Mouse (Mus musculus): ENCODE data around the gene Il10ra. TPM values are rescaled to one million over a fixed set of nuclear protein-coding genes. Genes with fewer than 3 reads are reported as not detected.

The Il10ra gene
- polyA plus RNA-seq, 1 experiment from 2014 or later = 1.2 TPM

DNA sequence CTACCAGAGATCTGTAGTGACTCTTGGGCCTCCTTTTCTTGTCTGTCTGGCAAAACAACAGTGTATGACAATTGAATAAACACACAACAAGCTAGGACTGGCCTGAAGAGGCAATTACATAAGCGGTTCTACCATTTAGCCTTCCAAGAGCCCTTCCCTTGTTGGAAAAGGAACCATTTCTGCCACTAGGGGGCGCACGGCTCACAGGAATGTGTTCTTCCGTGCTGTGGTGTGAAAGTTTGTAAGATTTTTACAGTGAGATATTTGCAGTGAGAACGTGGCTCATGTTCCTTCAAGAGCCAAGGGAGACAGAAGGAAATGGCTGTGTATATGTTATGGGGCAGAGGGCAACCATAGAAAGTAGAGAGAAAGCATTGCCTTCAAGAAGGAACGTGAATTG is 47.4 kb downstream of the Il10ra start:
- no peaks in the 10 kb centered on the region for H3K4me1 ChIP-seq
- no peak overlapping the region for H3K27ac ChIP-seq
- H3K9me3 ChIP-seq = no peaks in the 10 kb centered on the region
- H3K27me3 ChIP-seq (replicated peaks) = 0 out of 2 replicates have a peak, but pooled peaks cover 3% of the 10 kb centered on the region
- H3K4me2 ChIP-seq (replicated peaks) = no peak overlapping the region
- H3K36me3 ChIP-seq = no peaks in the 10 kb centered on the region
- ATAC-seq (ENCODE audit: low FRiP score, low read depth) = no peak
- no peak overlapping the region for H3K4me3 ChIP-seq
- WGBS = 19% methylated on average over 6 of the region's 6 CpGs
- no peak overlapping the region for H3K9ac ChIP-seq

DNA sequence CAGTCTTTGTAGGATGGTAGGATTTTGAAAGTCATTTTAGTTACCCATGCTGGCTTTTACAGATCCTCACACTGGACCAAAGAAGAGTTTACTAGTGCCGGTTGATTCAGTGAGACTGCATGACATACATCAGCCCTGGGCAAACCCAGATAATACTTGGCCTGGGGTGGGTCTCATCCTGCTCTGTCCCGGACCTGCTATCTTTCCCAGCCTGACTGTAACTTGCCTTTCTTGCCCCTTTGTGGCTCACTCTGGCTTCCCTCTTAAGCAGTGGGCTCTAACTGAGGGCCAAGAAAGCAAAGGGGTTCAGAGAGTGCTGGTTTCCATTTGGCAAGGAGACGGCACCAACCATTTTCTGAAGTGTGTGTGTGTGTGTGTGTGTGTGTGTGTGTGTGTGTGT is 49.3 kb downstream of the Il10ra start:
- Histone ChIP-seq H3K27ac (no peak overlapping the region), H3K4me2 (replicated peaks) (no peak overlapping the region), H3K27me3 (replicated peaks) (0 out of 2 replicates have a peak, but pooled peaks cover 6% of the 10 kb centered on the region), H3K9me3 (no peaks in the 10 kb centered on the region), H3K36me3 (no peaks in the 10 kb centered on the region), H3K4me1 (no peaks in the 10 kb centered on the region), H3K4me3 (no peak overlapping the region), H3K9ac (no peak overlapping the region)
- ATAC-seq (ENCODE audit: low FRiP score, low read depth) = no peak
- 83% methylated on average over 3 of the region's 3 CpGs for WGBS

DNA sequence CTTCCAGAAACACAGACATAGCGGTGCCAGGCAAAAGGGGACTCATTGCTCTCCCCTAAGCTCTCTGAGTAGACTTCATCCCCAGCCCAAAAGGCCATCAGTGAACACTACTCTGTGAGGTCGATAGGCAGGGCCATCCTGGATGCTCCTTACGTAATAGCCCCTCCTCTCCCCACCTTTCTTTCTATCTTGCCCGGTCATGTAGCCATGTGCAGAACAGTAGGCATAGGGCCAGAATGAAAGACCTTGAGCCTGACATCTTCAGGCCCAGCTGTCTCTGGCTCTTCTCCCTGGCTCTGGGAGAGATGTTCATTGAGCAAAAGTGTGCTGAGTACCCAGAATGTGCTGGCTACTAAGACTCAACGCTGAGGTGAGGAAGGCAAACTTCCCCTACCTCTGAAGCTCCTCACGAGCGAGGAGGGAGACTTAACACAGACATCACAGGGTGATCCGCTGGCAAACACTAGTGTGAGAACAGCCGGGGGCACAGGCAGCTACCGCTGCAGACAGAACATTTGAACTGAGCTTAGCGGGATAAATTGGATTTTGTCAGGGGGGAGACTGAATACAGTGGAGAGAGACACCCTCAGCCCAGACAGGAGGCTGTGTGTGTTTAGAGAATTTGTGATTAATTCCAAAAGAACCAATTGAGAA is 53.3 kb downstream of the Il10ra start:
- Histone ChIP-seq H3K4me3 (no peak overlapping the region), H3K9me3 (no peaks in the 10 kb centered on the region), H3K9ac (no peak overlapping the region), H3K4me2 (replicated peaks) (no peak overlapping the region), H3K4me1 (no peaks in the 10 kb centered on the region), H3K27ac (no peak overlapping the region), H3K27me3 (replicated peaks) (0 out of 2 replicates have a peak, but pooled peaks cover 6% of the 10 kb centered on the region), H3K36me3 (no peaks in the 10 kb centered on the region)
- no peak for ATAC-seq (ENCODE audit: low FRiP score, low read depth)
- 73% methylated on average over 11 of the region's 11 CpGs for WGBS

DNA sequence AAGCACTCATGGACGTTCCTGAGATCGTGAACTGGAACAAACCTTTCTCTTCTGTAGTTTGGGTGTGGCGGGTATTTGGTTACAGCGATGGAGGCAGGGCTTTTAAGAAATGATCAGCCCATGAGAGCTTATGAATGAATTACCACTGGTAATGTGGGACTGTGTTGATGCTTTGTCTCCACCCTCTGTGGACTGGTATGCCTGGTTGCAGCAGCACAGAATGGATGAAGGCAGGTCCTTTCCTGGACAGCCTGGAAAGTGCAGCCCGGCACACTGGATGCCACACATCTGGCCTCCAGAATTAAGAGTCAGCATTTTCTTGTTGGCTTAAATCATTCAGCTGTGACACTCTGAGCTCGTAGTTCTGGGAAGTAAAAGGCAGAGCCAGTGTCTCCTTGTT is 56.9 kb downstream of the Il10ra start:
- Histone ChIP-seq H3K4me1 (no peaks in the 10 kb centered on the region), H3K4me2 (replicated peaks) (no peak overlapping the region), H3K9me3 (no peaks in the 10 kb centered on the region), H3K27ac (no peak overlapping the region), H3K27me3 (replicated peaks) (0 out of 2 replicates have a peak, but pooled peaks cover 3% of the 10 kb centered on the region), H3K4me3 (no peak overlapping the region), H3K36me3 (no peaks in the 10 kb centered on the region), H3K9ac (no peak overlapping the region)
- WGBS = 78% methylated on average over 6 of the region's 6 CpGs
- no peak for ATAC-seq (ENCODE audit: low FRiP score, low read depth)

DNA sequence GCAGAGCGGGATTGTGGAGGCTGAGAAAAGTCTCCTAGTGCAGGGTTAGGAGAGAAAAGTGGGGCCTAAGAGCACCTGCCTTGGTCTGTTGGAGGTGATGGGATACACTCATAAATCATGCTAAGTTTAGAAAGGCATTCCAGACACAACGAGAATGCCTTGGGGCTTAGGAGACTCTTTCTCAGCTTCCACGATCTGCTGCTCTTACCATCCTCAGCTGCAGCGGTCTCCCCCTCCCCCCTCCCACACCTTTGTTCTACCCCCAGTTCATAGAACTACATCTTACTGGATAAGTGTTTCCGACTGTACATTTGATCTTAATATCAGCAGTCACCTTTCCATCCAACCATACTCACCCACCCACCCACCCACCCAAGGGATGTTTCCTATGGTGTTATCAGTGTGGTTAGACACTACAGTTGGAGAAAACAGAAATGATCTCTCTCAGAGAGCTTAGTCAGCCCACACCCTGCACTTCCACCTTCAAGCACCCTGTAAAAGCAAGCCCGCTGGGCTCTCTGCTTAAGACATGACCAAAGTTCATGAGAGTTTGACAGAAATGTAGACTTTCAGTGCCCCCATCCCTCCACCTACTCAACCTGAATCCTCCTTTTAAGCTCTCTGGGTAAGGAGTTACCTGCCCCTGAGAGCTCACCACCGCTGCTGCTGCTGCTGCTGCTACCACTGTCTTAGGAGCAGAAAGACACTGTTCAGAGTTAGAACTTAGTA is 61.8 kb downstream of the Il10ra start:
- Histone ChIP-seq H3K9me3 (no peaks in the 10 kb centered on the region), H3K27me3 (replicated peaks) (no peaks in the 10 kb centered on the region), H3K27ac (no peak overlapping the region), H3K4me1 (no peaks in the 10 kb centered on the region), H3K4me3 (no peak overlapping the region), H3K9ac (no peak overlapping the region), H3K36me3 (no peaks in the 10 kb centered on the region), H3K4me2 (replicated peaks) (no peak overlapping the region)
- no peak for ATAC-seq (ENCODE audit: low FRiP score, low read depth)
- 76% methylated on average over 7 of the region's 7 CpGs for WGBS

DNA sequence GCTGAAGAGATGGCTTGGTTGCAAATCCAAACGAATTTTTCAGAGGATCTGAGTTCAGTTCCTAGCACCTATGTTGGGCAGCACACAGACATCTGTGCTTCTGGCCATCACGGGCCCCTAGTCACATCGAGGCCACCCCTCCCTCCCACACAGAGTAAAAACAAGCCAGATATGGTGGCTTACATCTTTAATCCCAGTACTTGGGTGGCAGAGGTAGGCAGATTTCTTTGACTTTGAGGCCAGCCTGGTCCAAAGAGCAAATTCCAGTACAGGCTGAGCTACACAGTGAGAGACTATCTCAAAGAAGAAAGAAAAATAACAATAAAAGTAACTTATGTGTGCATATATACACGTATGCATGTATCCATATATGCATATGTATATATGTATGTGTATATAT is 62.8 kb downstream of the Il10ra start:
- Histone ChIP-seq H3K4me2 (replicated peaks) (no peak overlapping the region), H3K27ac (no peak overlapping the region), H3K9ac (no peak overlapping the region), H3K4me1 (no peaks in the 10 kb centered on the region), H3K9me3 (no peaks in the 10 kb centered on the region), H3K36me3 (no peaks in the 10 kb centered on the region), H3K27me3 (replicated peaks) (no peaks in the 10 kb centered on the region), H3K4me3 (no peak overlapping the region)
- 70% methylated on average over 4 of the region's 4 CpGs for WGBS
- ATAC-seq (ENCODE audit: low FRiP score, low read depth) = no peak

DNA sequence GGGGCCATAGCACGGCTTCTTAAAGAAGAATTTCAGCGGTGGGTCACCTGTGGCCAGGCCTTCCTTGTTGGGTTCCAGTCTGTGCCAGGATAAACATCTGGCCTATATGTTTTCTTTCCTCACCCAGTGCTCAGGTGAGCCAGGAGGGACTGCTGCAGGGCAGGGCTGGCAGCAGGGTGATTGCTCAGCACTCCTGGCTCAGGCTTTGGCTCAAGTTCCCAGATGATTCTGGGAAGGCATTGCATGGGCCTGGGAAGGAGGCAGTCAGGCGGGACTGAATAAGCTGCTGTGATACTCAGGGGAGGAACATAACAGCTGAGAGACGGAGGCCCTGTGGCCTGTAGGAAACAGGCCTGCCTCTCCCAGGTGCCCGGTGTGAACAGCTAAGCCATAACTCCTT is 63.8 kb downstream of the Il10ra start:
- no peak overlapping the region for H3K9ac ChIP-seq
- H3K27ac ChIP-seq = no peak overlapping the region
- H3K36me3 ChIP-seq = no peaks in the 10 kb centered on the region
- no peak overlapping the region for H3K4me2 ChIP-seq (replicated peaks)
- H3K27me3 ChIP-seq (replicated peaks) = no peaks in the 10 kb centered on the region
- no peak for ATAC-seq (ENCODE audit: low FRiP score, low read depth)
- no peaks in the 10 kb centered on the region for H3K4me1 ChIP-seq
- no peak overlapping the region for H3K4me3 ChIP-seq
- 88% methylated on average over 5 of the region's 5 CpGs for WGBS
- H3K9me3 ChIP-seq = no peaks in the 10 kb centered on the region

Small RNA genes lying within 50 kb of the gene (microRNA-seq; reads per million reads assigned to microRNA genes)
- not detected for gene Mir7086

Other genes with a start within 250 kb of the Il10ra start
- 1.6 and 1.8 TPM in 2 replicates for gene Mpzl2, start 229.3 kb downstream of the Il10ra start, polyA plus RNA-seq (2016; fragmentation: Nextera tagmentation; extraction: Ambion mirVana)
- 1.9 and 2.2 TPM in 2 replicates for gene Mpzl3, start 214.0 kb downstream of the Il10ra start, polyA plus RNA-seq (2016; fragmentation: Nextera tagmentation; extraction: Ambion mirVana)
- 0.10 and 0.49 TPM in 2 replicates for gene Jaml, start 190.0 kb downstream of the Il10ra start, polyA plus RNA-seq (2016; fragmentation: Nextera tagmentation; extraction: Ambion mirVana)
- gene Scn2b, start 151.4 kb downstream of the Il10ra start, polyA plus RNA-seq (2016; fragmentation: Nextera tagmentation; extraction: Ambion mirVana) = 4.2 and 4.8 TPM in 2 replicates
- gene Scn4b, start 130.8 kb downstream of the Il10ra start, polyA plus RNA-seq (2016; fragmentation: Nextera tagmentation; extraction: Ambion mirVana) = 0.18 and 0.27 TPM in 2 replicates
- not detected in 2 replicates for gene BC049352, start 87.1 kb downstream of the Il10ra start, polyA plus RNA-seq (2016; fragmentation: Nextera tagmentation; extraction: Ambion mirVana)
- gene Tmprss4, start 65.1 kb downstream of the Il10ra start, polyA plus RNA-seq (2016; fragmentation: Nextera tagmentation; extraction: Ambion mirVana) = 0.08 TPM in 1 of 2 replicates, not detected in the other
- 0.05 and 0.10 TPM in 2 replicates for gene Tmprss13, start 50.0 kb upstream of the Il10ra start, polyA plus RNA-seq (2016; fragmentation: Nextera tagmentation; extraction: Ambion mirVana)
- 186 and 199 TPM in 2 replicates for gene Fxyd6, start 101.0 kb upstream of the Il10ra start, polyA plus RNA-seq (2016; fragmentation: Nextera tagmentation; extraction: Ambion mirVana)
- gene Fxyd2, start 130.5 kb upstream of the Il10ra start, polyA plus RNA-seq (2016; fragmentation: Nextera tagmentation; extraction: Ambion mirVana) = 1.8 and 2.2 TPM in 2 replicates
- gene Dscaml1, start 157.5 kb upstream of the Il10ra start, polyA plus RNA-seq (2016; fragmentation: Nextera tagmentation; extraction: Ambion mirVana) = 6.4 and 6.5 TPM in 2 replicates